Mouse (Mus musculus) heart, postnatal 36 days (tissue): Measurements from ENCODE around the gene Olfr1200. TPM values are rescaled to one million over a fixed set of nuclear protein-coding genes. Genes with fewer than 3 reads are reported as not detected.

ENCODE experiments used
- DNase-seq, 2 experiments: peaks; one replicate each; pipeline ENCODE4 v3.0.0; 2021 to 2022
- intact Hi-C: fragments of 180-260 bp; cut with DNase I; formaldehyde crosslinking; loops from one replicate; pipeline ENCODE4 v1.15.1; 2025
- total RNA-seq, 2 experiments: library from RNA; stranded (reverse); gene quantifications; 2 replicates each; pipeline ENCODE4 v1.2.3; 2021

Olfr1200 gene
- total RNA-seq, result not detected

GRCm38 (mm10) chr2:88770388-88770787, at the start of gene Olfr1200:
Gene Olfr1200 (minus strand): TSS chr2:88770488.
- no peak for DNase-seq
- intact Hi-C loops, result no loop called here

DNA sequence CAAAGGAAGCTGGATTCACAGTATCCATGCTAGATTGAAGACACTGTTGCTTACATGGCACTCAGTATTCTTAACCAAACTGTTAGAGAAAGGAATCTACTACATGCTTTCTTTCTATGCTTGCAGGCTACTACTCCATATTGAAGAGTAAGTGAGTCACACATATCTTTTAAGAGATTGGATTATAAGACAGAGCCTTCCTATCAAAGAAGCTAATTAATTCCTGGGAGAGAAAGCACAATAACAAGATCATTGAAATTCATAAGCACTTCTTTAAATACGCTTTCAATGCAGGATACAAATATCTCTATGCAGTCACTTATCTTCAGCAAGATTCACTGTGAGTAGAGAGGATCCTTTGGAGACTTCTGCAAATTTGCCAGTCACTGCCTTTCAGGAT, 43.9 kb upstream of the Olfr1200 start, which contains the start of gene Olfr1202:
Gene Olfr1202 (plus strand): TSS at position 301 of the 400 bp plus-strand sequence.
- no peak for DNase-seq
- intact Hi-C loops, result no loop called here

- intact Hi-C loops, result no loop called here
- no peak for DNase-seq
Measured at GRCm38 (mm10) chr2:88792736-88793135, 22.4 kb upstream of the Olfr1200 start, which contains the start of gene Olfr1201. Gene Olfr1201 (plus strand): TSS chr2:88793036.

DNA sequence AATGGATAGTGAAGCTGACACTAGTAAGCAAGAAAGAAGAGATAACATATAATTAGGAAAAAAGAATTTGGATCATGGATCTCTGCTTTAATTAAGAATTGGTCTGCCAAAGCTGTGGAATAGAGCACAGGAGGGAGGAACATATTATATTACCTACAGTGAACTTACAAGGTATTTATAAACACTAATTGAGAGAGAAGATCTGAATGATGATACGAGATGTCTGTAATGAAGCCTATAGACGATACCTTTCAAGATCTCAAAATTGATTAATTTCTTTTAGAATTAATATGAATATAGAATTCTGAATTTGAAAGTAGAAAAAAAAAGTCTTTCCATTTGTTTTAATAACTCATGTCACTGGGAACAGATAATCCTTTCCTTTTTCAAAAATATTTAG, 9.9 kb downstream of the Olfr1200 start, which contains the start of gene Olfr1199:
Gene Olfr1199 (minus strand): TSS at position 101 of the 400 bp plus-strand sequence.
- DNase-seq, result no peak
- intact Hi-C loops, result no loop called here

DNA sequence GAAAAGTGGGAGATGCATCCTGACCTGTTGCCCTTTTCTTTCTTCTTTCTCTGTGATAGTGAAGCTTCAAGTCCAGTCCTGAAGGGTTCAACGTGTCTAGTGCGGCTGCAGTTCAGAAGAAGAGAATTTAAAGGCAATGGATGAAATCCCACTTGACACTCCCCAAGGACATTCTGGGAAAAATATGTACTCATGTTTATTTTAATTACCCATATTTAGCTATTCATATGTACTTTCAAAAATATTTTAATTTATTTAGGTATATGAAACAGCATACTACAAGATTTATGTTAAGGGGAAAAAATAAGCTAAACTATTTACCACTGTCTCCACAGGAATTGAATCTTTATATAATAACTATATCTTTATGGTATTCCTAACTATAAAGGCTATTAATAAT, 19.0 kb downstream of the Olfr1200 start, which contains the start of gene Olfr1198:
Gene Olfr1198 (minus strand): TSS at position 101 of the 400 bp plus-strand sequence.
- intact Hi-C loops, result no loop called here

DNA sequence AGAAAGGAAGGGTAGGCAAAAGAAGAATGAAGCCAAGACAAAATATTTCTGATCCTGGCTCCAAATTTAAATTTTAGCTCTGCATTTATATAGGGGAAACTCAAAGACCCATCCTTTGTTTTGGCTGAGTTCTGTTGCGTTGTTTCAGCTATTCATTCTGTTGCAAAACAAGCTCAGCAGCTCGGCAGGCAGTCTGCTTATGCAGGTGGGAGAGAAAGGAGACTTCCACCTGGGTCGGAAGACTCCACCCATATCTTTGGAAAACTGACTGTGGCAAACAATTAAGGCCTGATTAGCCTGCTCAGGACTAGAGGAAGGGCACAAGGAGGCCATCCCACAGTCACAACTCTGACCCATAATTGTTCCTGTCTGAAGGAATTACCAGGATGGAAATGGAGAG, 26.9 kb downstream of the Olfr1200 start:
- intact Hi-C loops, result no loop called here

More for the DNA sequence above, 19.0 kb downstream of the Olfr1200 start, which contains the start of gene Olfr1198:
- DNase-seq, result no peak

GRCm38 (mm10) chr2:88732266-88732665, 38.0 kb downstream of the Olfr1200 start, which contains the start of gene Olfr1197:
Gene Olfr1197 (minus strand): TSS chr2:88732366.
- intact Hi-C loops, result no loop called here

More for the DNA sequence above, 26.9 kb downstream of the Olfr1200 start:
- no peak for DNase-seq

More at GRCm38 (mm10) chr2:88732266-88732665, 38.0 kb downstream of the Olfr1200 start, which contains the start of gene Olfr1197:
- DNase-seq, result no peak

Other genes starting within 250 kb of the Olfr1200 start
- not detected for gene Olfr1188, start 213.6 kb downstream of the Olfr1200 start, total RNA-seq
- gene Olfr1189, start 184.0 kb downstream of the Olfr1200 start, total RNA-seq, result not detected
- gene Olfr1191-ps1, start 129.9 kb downstream of the Olfr1200 start, total RNA-seq, result not detected
- not detected for gene Olfr1192-ps1, start 122.0 kb downstream of the Olfr1200 start, total RNA-seq
- gene Olfr1193, start 94.9 kb downstream of the Olfr1200 start, total RNA-seq, result not detected
- not detected for gene Olfr1195, start 81.3 kb downstream of the Olfr1200 start, total RNA-seq
- not detected for gene Olfr1196, start 65.9 kb downstream of the Olfr1200 start, total RNA-seq
- not detected for gene Olfr1197, start 38.1 kb downstream of the Olfr1200 start, total RNA-seq
- gene Olfr1198, start 19.1 kb downstream of the Olfr1200 start, total RNA-seq, result not detected
- not detected for gene Olfr1199, start 10.0 kb downstream of the Olfr1200 start, total RNA-seq
- not detected for gene Olfr1201, start 22.5 kb upstream of the Olfr1200 start, total RNA-seq
- not detected for gene Olfr1202, start 44.0 kb upstream of the Olfr1200 start, total RNA-seq
- gene Olfr1205, start 59.2 kb upstream of the Olfr1200 start, total RNA-seq, result not detected
- gene Olfr1204, start 78.8 kb upstream of the Olfr1200 start, total RNA-seq, result not detected
- gene Olfr1206, start 92.7 kb upstream of the Olfr1200 start, total RNA-seq, result not detected
- not detected for gene Olfr1208, start 131.8 kb upstream of the Olfr1200 start, total RNA-seq
- gene Olfr1209, start 144.7 kb upstream of the Olfr1200 start, total RNA-seq, result not detected
- not detected for gene Olfr1211, start 167.6 kb upstream of the Olfr1200 start, total RNA-seq
- not detected for gene Olfr1212, start 183.5 kb upstream of the Olfr1200 start, total RNA-seq
- not detected for gene Gm13762, start 209.8 kb upstream of the Olfr1200 start, total RNA-seq
- not detected for gene Olfr1214, start 222.2 kb upstream of the Olfr1200 start, total RNA-seq
- gene Olfr1215, start 236.5 kb upstream of the Olfr1200 start, total RNA-seq, result not detected
- gene Olfr1216, start 247.9 kb upstream of the Olfr1200 start, total RNA-seq, result not detected